Mouse (Mus musculus): ENCODE measurements at regions not wholly inside any gene's neighbourhood (a gene's known extent, or its start where the extent isn't known, plus 50 kb on each side); places are given as distances from the start of the nearest gene placed in this dataset.
A peak's percentile ranks its signal among the peaks of the same experiment; 100 is the strongest.
"Not testable (repeated sequence)": the region's sequence is repeated elsewhere in the genome, so short reads cannot be mapped to it uniquely, and the experiment has no call there.

GRCm38 (mm10) chr12:109764293-109764692 lies 164.2 kb upstream of the Rtl1 start:
- H3K4me1 ChIP-seq (ENCODE audit: insufficient read depth, low read depth, low read length): no peaks in the 10 kb centered on the region
- ATAC-seq (ENCODE audit: extremely low read depth, insufficient number of reproducible peaks, low FRiP score, poor library complexity, severe bottlenecking): no peak
- no peak for DNase-seq (ENCODE audit: low spot score)
- 0 out of 2 replicates have a peak overlapping the region, but pooled peaks have one; percentile 6 for H3K4me3 ChIP-seq (ENCODE audit: low read depth, low read length)
- H3K9me3 ChIP-seq (replicated peaks): peaks cover 42% of the 10 kb centered on the region
- H3K27me3 ChIP-seq (ENCODE audit: insufficient read depth, low read length): no peaks in the 10 kb centered on the region
- TF ChIP-seq TAL1 (conservative IDR thresholded peaks at IDR 0.05; ENCODE audit: low read depth, low read length): no peak
- no peak for TF ChIP-seq GATA1 (IDR thresholded peaks at IDR 0.05; ENCODE audit: borderline replicate concordance, low read length)
- no peak for TF ChIP-seq CTCF (IDR thresholded peaks at IDR 0.05; ENCODE audit: low read depth, low read length)
- TF ChIP-seq GATA2 (IDR thresholded peaks at IDR 0.05; ENCODE audit: borderline replicate concordance, low read depth, low read length): no peak
- H3K36me3 ChIP-seq (replicated peaks): no peaks in the 10 kb centered on the region

GRCm38 (mm10) chr12:109766602-109767001 lies 166.5 kb upstream of the Rtl1 start:
- H3K27me3 ChIP-seq (ENCODE audit: insufficient read depth, low read length); H3K4me3 ChIP-seq (ENCODE audit: low read depth, low read length); DNase-seq (ENCODE audit: low spot score); ATAC-seq (ENCODE audit: extremely low read depth, insufficient number of reproducible peaks, low FRiP score, poor library complexity, severe bottlenecking); H3K36me3 ChIP-seq (replicated peaks); H3K4me1 ChIP-seq (ENCODE audit: insufficient read depth, low read depth, low read length): not testable (repeated sequence)
- peaks cover 47% of the 10 kb centered on the region for H3K9me3 ChIP-seq (replicated peaks)

GRCm38 (mm10) chr12:109772543-109772942 lies 172.4 kb upstream of the Rtl1 start:
- ATAC-seq (ENCODE audit: extremely low read depth, insufficient number of reproducible peaks, low FRiP score, poor library complexity, severe bottlenecking): no peak
- no peaks in the 10 kb centered on the region for H3K36me3 ChIP-seq (replicated peaks)
- DNase-seq (ENCODE audit: low spot score): no peak
- no peaks in the 10 kb centered on the region for H3K27me3 ChIP-seq (ENCODE audit: insufficient read depth, low read length)
- no peaks in the 10 kb centered on the region for H3K4me1 ChIP-seq (ENCODE audit: insufficient read depth, low read depth, low read length)
- peaks cover 47% of the 10 kb centered on the region for H3K9me3 ChIP-seq (replicated peaks)
- H3K4me3 ChIP-seq (ENCODE audit: low read depth, low read length): no peak overlapping the region
- no peak for TF ChIP-seq POLR2AphosphoS5 (IDR thresholded peaks at IDR 0.05; ENCODE audit: insufficient replicate concordance, low read depth, low read length)
- TF ChIP-seq GATA2 (IDR thresholded peaks at IDR 0.05; ENCODE audit: borderline replicate concordance, low read depth, low read length): no peak
- no peak for TF ChIP-seq TAL1 (conservative IDR thresholded peaks at IDR 0.05; ENCODE audit: low read depth, low read length)
- TF ChIP-seq CTCF (IDR thresholded peaks at IDR 0.05; ENCODE audit: low read depth, low read length): no peak
- no peak for TF ChIP-seq GATA1 (IDR thresholded peaks at IDR 0.05; ENCODE audit: borderline replicate concordance, low read length)

GRCm38 (mm10) chr12:109773909-109774313 lies 173.8 kb upstream of the Rtl1 start:
- Histone ChIP-seq H3K4me3 (ENCODE audit: low read depth, low read length) (no peak overlapping the region), H3K27me3 (ENCODE audit: insufficient read depth, low read length) (no peaks in the 10 kb centered on the region), H3K9me3 (replicated peaks) (peaks cover 47% of the 10 kb centered on the region), H3K4me1 (ENCODE audit: insufficient read depth, low read depth, low read length) (no peaks in the 10 kb centered on the region), H3K36me3 (replicated peaks) (no peaks in the 10 kb centered on the region)
- TF ChIP-seq POLR2AphosphoS5 (IDR thresholded peaks at IDR 0.05; ENCODE audit: insufficient replicate concordance, low read depth, low read length): no peak
- TF ChIP-seq GATA1 (IDR thresholded peaks at IDR 0.05; ENCODE audit: borderline replicate concordance, low read length): no peak
- TF ChIP-seq CTCF (IDR thresholded peaks at IDR 0.05; ENCODE audit: low read depth, low read length): no peak
- no peak for TF ChIP-seq TAL1 (conservative IDR thresholded peaks at IDR 0.05; ENCODE audit: low read depth, low read length)
- TF ChIP-seq GATA2 (IDR thresholded peaks at IDR 0.05; ENCODE audit: borderline replicate concordance, low read depth, low read length): no peak
- DNase-seq (ENCODE audit: low spot score): no peak
- ATAC-seq (ENCODE audit: extremely low read depth, insufficient number of reproducible peaks, low FRiP score, poor library complexity, severe bottlenecking): no peak

GRCm38 (mm10) chr12:109798846-109799245 lies 198.7 kb upstream of the Rtl1 start:
- Histone ChIP-seq H3K36me3 (replicated peaks) (no peaks in the 10 kb centered on the region), H3K27me3 (ENCODE audit: insufficient read depth, low read length) (no peaks in the 10 kb centered on the region), H3K4me1 (ENCODE audit: insufficient read depth, low read depth, low read length) (no peaks in the 10 kb centered on the region), H3K9me3 (replicated peaks) (peaks cover 58% of the 10 kb centered on the region), H3K4me3 (ENCODE audit: low read depth, low read length) (no peak overlapping the region)
- TF ChIP-seq CTCF (IDR thresholded peaks at IDR 0.05; ENCODE audit: low read depth, low read length) (no peak), TAL1 (conservative IDR thresholded peaks at IDR 0.05; ENCODE audit: low read depth, low read length) (no peak), POLR2AphosphoS5 (IDR thresholded peaks at IDR 0.05; ENCODE audit: insufficient replicate concordance, low read depth, low read length) (no peak), GATA1 (IDR thresholded peaks at IDR 0.05; ENCODE audit: borderline replicate concordance, low read length) (no peak), GATA2 (IDR thresholded peaks at IDR 0.05; ENCODE audit: borderline replicate concordance, low read depth, low read length) (no peak)
- no peak for ATAC-seq (ENCODE audit: extremely low read depth, insufficient number of reproducible peaks, low FRiP score, poor library complexity, severe bottlenecking)
- no peak for DNase-seq (ENCODE audit: low spot score)

- H3K4me1 ChIP-seq (ENCODE audit: insufficient read depth, low read depth, low read length): no peaks in the 10 kb centered on the region
Observed at GRCm38 (mm10) chr12:109799395-109799794, 199.3 kb upstream of the Rtl1 start.

More at GRCm38 (mm10) chr12:109799395-109799794, 199.3 kb upstream of the Rtl1 start:
- TF ChIP-seq TAL1 (conservative IDR thresholded peaks at IDR 0.05; ENCODE audit: low read depth, low read length) (no peak), POLR2AphosphoS5 (IDR thresholded peaks at IDR 0.05; ENCODE audit: insufficient replicate concordance, low read depth, low read length) (no peak), GATA2 (IDR thresholded peaks at IDR 0.05; ENCODE audit: borderline replicate concordance, low read depth, low read length) (no peak), CTCF (IDR thresholded peaks at IDR 0.05; ENCODE audit: low read depth, low read length) (no peak), GATA1 (IDR thresholded peaks at IDR 0.05; ENCODE audit: borderline replicate concordance, low read length) (no peak)
- no peak for ATAC-seq (ENCODE audit: extremely low read depth, insufficient number of reproducible peaks, low FRiP score, poor library complexity, severe bottlenecking)
- H3K36me3 ChIP-seq (replicated peaks): no peaks in the 10 kb centered on the region
- DNase-seq (ENCODE audit: low spot score): no peak
- H3K9me3 ChIP-seq (replicated peaks): peaks cover 63% of the 10 kb centered on the region
- H3K4me3 ChIP-seq (ENCODE audit: low read depth, low read length): no peak overlapping the region
- no peaks in the 10 kb centered on the region for H3K27me3 ChIP-seq (ENCODE audit: insufficient read depth, low read length)
